Mouse (Mus musculus): ENCODE data around the gene Plcb1. TPM values are rescaled to one million over a fixed set of nuclear protein-coding genes. Genes with fewer than 3 reads are reported as not detected.

Gene Plcb1
- polyA plus RNA-seq, 1 experiment from 2014 or later: 10.3 TPM

- WGBS: 83% methylated on average over 6 of the region's 6 CpGs
- no peaks in the 10 kb centered on the region for H3K27me3 ChIP-seq
- H3K4me2 ChIP-seq (replicated peaks): no peak overlapping the region
- no peak overlapping the region for H3K4me3 ChIP-seq
- H3K27ac ChIP-seq (replicated peaks): no peak overlapping the region
- no peaks in the 10 kb centered on the region for H3K36me3 ChIP-seq
- no peaks in the 10 kb centered on the region for H3K9me3 ChIP-seq
- no peaks in the 10 kb centered on the region for H3K4me1 ChIP-seq
- no peak overlapping the region for H3K9ac ChIP-seq (replicated peaks)
- no peak for ATAC-seq (ENCODE audit: low FRiP score, low read depth)
These were observed 263.4 kb downstream of the Plcb1 start for GRCm38 (mm10) chr2:135049283-135049682.

GRCm38 (mm10) chr2:135051540-135052288 lies 265.8 kb downstream of the Plcb1 start:
- H3K27me3 ChIP-seq: no peaks in the 10 kb centered on the region
- H3K36me3 ChIP-seq: no peaks in the 10 kb centered on the region

GRCm38 (mm10) chr2:135053391-135053790 lies 267.5 kb downstream of the Plcb1 start:
- WGBS: 95% methylated on average over 3 of the region's 3 CpGs
- Histone ChIP-seq H3K27me3 (no peaks in the 10 kb centered on the region), H3K4me2 (replicated peaks) (no peak overlapping the region), H3K9ac (replicated peaks) (no peak overlapping the region), H3K36me3 (no peaks in the 10 kb centered on the region), H3K4me3 (no peak overlapping the region), H3K4me1 (no peaks in the 10 kb centered on the region), H3K9me3 (no peaks in the 10 kb centered on the region), H3K27ac (replicated peaks) (no peak overlapping the region)
- no peak for ATAC-seq (ENCODE audit: low FRiP score, low read depth)

More at GRCm38 (mm10) chr2:135051540-135052288, 265.8 kb downstream of the Plcb1 start:
- no peak for ATAC-seq (ENCODE audit: low FRiP score, low read depth)
- H3K4me1 ChIP-seq: no peaks in the 10 kb centered on the region
- H3K9me3 ChIP-seq: no peaks in the 10 kb centered on the region
- no peak overlapping the region for H3K27ac ChIP-seq (replicated peaks)
- no peak overlapping the region for H3K4me3 ChIP-seq
- 90% methylated on average over 4 of the region's 4 CpGs for WGBS
- no peak overlapping the region for H3K4me2 ChIP-seq (replicated peaks)
- no peak overlapping the region for H3K9ac ChIP-seq (replicated peaks)

- ATAC-seq (ENCODE audit: low FRiP score, low read depth): no peak
- no peaks in the 10 kb centered on the region for H3K4me1 ChIP-seq
- no peak overlapping the region for H3K9ac ChIP-seq (replicated peaks)
- H3K4me2 ChIP-seq (replicated peaks): no peak overlapping the region
- no peaks in the 10 kb centered on the region for H3K36me3 ChIP-seq
- no peak overlapping the region for H3K4me3 ChIP-seq
- no peaks in the 10 kb centered on the region for H3K9me3 ChIP-seq
- no peak overlapping the region for H3K27ac ChIP-seq (replicated peaks)
- H3K27me3 ChIP-seq: no peaks in the 10 kb centered on the region
These were observed 281.6 kb downstream of the Plcb1 start for GRCm38 (mm10) chr2:135067419-135067818.

GRCm38 (mm10) chr2:135071349-135071748 lies 285.5 kb downstream of the Plcb1 start:
- ATAC-seq (ENCODE audit: low FRiP score, low read depth): no peak
- H3K36me3 ChIP-seq: no peaks in the 10 kb centered on the region
- H3K4me3 ChIP-seq: no peak overlapping the region
- no peaks in the 10 kb centered on the region for H3K4me1 ChIP-seq
- no peak overlapping the region for H3K9ac ChIP-seq (replicated peaks)
- H3K27ac ChIP-seq (replicated peaks): no peak overlapping the region
- H3K27me3 ChIP-seq: no peaks in the 10 kb centered on the region
- no peak overlapping the region for H3K4me2 ChIP-seq (replicated peaks)
- 65% methylated on average over 4 of the region's 4 CpGs for WGBS
- no peaks in the 10 kb centered on the region for H3K9me3 ChIP-seq

- Histone ChIP-seq H3K36me3 (no peaks in the 10 kb centered on the region), H3K27ac (replicated peaks) (no peak overlapping the region), H3K4me1 (no peaks in the 10 kb centered on the region), H3K9ac (replicated peaks) (no peak overlapping the region), H3K4me3 (no peak overlapping the region), H3K27me3 (no peaks in the 10 kb centered on the region), H3K9me3 (no peaks in the 10 kb centered on the region), H3K4me2 (replicated peaks) (no peak overlapping the region)
- no peak for ATAC-seq (ENCODE audit: low FRiP score, low read depth)
- 87% methylated on average over 5 of the region's 5 CpGs for WGBS
These were observed 286.6 kb downstream of the Plcb1 start for GRCm38 (mm10) chr2:135072503-135072902.

- Histone ChIP-seq H3K36me3 (no peaks in the 10 kb centered on the region), H3K9me3 (no peaks in the 10 kb centered on the region), H3K27me3 (no peaks in the 10 kb centered on the region), H3K27ac (replicated peaks) (no peak overlapping the region), H3K4me1 (no peaks in the 10 kb centered on the region), H3K9ac (replicated peaks) (no peak overlapping the region), H3K4me2 (replicated peaks) (no peak overlapping the region), H3K4me3 (no peak overlapping the region)
- WGBS: 81% methylated on average over 5 of the region's 5 CpGs
- no peak for ATAC-seq (ENCODE audit: low FRiP score, low read depth)
These were observed 287.1 kb downstream of the Plcb1 start for GRCm38 (mm10) chr2:135073014-135073413.

GRCm38 (mm10) chr2:135075375-135075774 lies 289.5 kb downstream of the Plcb1 start:
- Histone ChIP-seq H3K27me3 (no peaks in the 10 kb centered on the region), H3K36me3 (no peaks in the 10 kb centered on the region), H3K4me2 (replicated peaks) (no peak overlapping the region), H3K9ac (replicated peaks) (no peak overlapping the region), H3K27ac (replicated peaks) (no peak overlapping the region), H3K9me3 (no peaks in the 10 kb centered on the region), H3K4me3 (no peak overlapping the region), H3K4me1 (no peaks in the 10 kb centered on the region)
- 95% methylated on average over 1 of the region's 1 CpGs for WGBS
- no peak for ATAC-seq (ENCODE audit: low FRiP score, low read depth)

- H3K9ac ChIP-seq (replicated peaks): no peak overlapping the region
- H3K9me3 ChIP-seq: no peaks in the 10 kb centered on the region
- ATAC-seq (ENCODE audit: low FRiP score, low read depth): no peak
- H3K27ac ChIP-seq (replicated peaks): no peak overlapping the region
- H3K27me3 ChIP-seq: no peaks in the 10 kb centered on the region
- no peaks in the 10 kb centered on the region for H3K4me1 ChIP-seq
- WGBS: 75% methylated on average over 5 of the region's 5 CpGs
- no peak overlapping the region for H3K4me2 ChIP-seq (replicated peaks)
- no peak overlapping the region for H3K4me3 ChIP-seq
- H3K36me3 ChIP-seq: no peaks in the 10 kb centered on the region
These were observed 306.8 kb downstream of the Plcb1 start for GRCm38 (mm10) chr2:135092588-135093162.

- no peaks in the 10 kb centered on the region for H3K36me3 ChIP-seq
- no peak overlapping the region for H3K4me2 ChIP-seq (replicated peaks)
- H3K9ac ChIP-seq (replicated peaks): no peak overlapping the region
- no peak overlapping the region for H3K4me3 ChIP-seq
- H3K27ac ChIP-seq (replicated peaks): no peak overlapping the region
- WGBS: 70% methylated on average over 4 of the region's 4 CpGs
- no peaks in the 10 kb centered on the region for H3K27me3 ChIP-seq
- no peaks in the 10 kb centered on the region for H3K4me1 ChIP-seq
- no peaks in the 10 kb centered on the region for H3K9me3 ChIP-seq
- peak; percentile 85 for ATAC-seq (ENCODE audit: low FRiP score, low read depth)
These were observed 315.4 kb downstream of the Plcb1 start for GRCm38 (mm10) chr2:135101292-135101691.

- Histone ChIP-seq H3K4me2 (replicated peaks) (no peak overlapping the region), H3K36me3 (no peaks in the 10 kb centered on the region), H3K9ac (replicated peaks) (no peak overlapping the region), H3K4me1 (no peaks in the 10 kb centered on the region), H3K27me3 (no peaks in the 10 kb centered on the region), H3K27ac (replicated peaks) (no peak overlapping the region), H3K9me3 (no peaks in the 10 kb centered on the region), H3K4me3 (no peak overlapping the region)
- WGBS: 73% methylated on average over 1 of the region's 1 CpGs
- no peak for ATAC-seq (ENCODE audit: low FRiP score, low read depth)
These were observed 316.1 kb downstream of the Plcb1 start for GRCm38 (mm10) chr2:135101943-135102342.

- 96% methylated on average over 4 of the region's 4 CpGs for WGBS
- Histone ChIP-seq H3K36me3 (no peaks in the 10 kb centered on the region), H3K9me3 (no peaks in the 10 kb centered on the region), H3K27me3 (no peaks in the 10 kb centered on the region), H3K27ac (replicated peaks) (no peak overlapping the region), H3K4me1 (no peaks in the 10 kb centered on the region), H3K9ac (replicated peaks) (no peak overlapping the region), H3K4me2 (replicated peaks) (no peak overlapping the region), H3K4me3 (no peak overlapping the region)
- no peak for ATAC-seq (ENCODE audit: low FRiP score, low read depth)
These were observed 320.8 kb downstream of the Plcb1 start for GRCm38 (mm10) chr2:135106649-135107048.

Measured in midbrain, embryonic 12.5 days (tissue).